Mouse (Mus musculus) heart, adult 2 months (tissue): ENCODE results near the gene Ap2s1. TPM values are rescaled to one million over a fixed set of nuclear protein-coding genes. Genes with fewer than 3 reads are reported as not detected.

Source experiments
- DNase-seq, 2 experiments: peaks; one replicate each; pipeline ENCODE4 v3.0.0; 2021
- H3K27ac ChIP-seq: fragments of 200-600 bp; 2 replicates; pipeline ENCODE4 v1.8.1; 2022
- H3K27me3 ChIP-seq: fragments of 200-500 bp; 2 replicates; pipeline ENCODE4 v1.6.1; 2012; ENCODE audit warnings: mild to moderate bottlenecking, low read length, inconsistent platforms, mixed read lengths; ENCODE audit not compliant: control insufficient read depth, insufficient read depth
- H3K36me3 ChIP-seq: fragments of 200-500 bp; 2 replicates; pipeline ENCODE4 v1.6.1; 2012; ENCODE audit warnings: low read length, inconsistent platforms; ENCODE audit not compliant: control insufficient read depth, insufficient read depth
- H3K4me1 ChIP-seq: fragments of 200-500 bp; 2 replicates; pipeline ENCODE4 v1.6.1; 2011; ENCODE audit warnings: low read length; ENCODE audit not compliant: control insufficient read depth, insufficient read depth
- H3K4me3 ChIP-seq: fragments of 200-600 bp; 2 replicates; pipeline ENCODE4 v1.8.1; 2022
- H3K79me2 ChIP-seq: fragments of 200-500 bp; replicated peaks from 2 replicates; pipeline ENCODE4 v1.6.1; 2012; ENCODE audit warnings: mild to moderate bottlenecking, inconsistent platforms, low read length, moderate library complexity, mixed read lengths; ENCODE audit not compliant: control insufficient read depth, insufficient read depth
- H3K9ac ChIP-seq: fragments of 200-500 bp; 2 replicates; pipeline ENCODE4 v1.6.1; 2012; ENCODE audit warnings: low read depth, mild to moderate bottlenecking, control low read depth, inconsistent platforms, low read length, mixed read lengths
- CTCF ChIP-seq: fragments of 200-600 bp; IDR thresholded peaks from 2 replicates; pipeline ENCODE4 v1.8.1; 2022; ENCODE audit warnings: antibody characterized with exemption, mild to moderate bottlenecking, moderate library complexity
- EP300 ChIP-seq: fragments of 200-500 bp; IDR thresholded peaks from 2 replicates; pipeline ENCODE4 v1.6.1; 2011; ENCODE audit warnings: low read depth, low read length, control low read depth; ENCODE audit not compliant: insufficient read depth
- POLR2A ChIP-seq: fragments of 200-500 bp; IDR thresholded peaks from 2 replicates; pipeline ENCODE4 v1.6.1; 2011; ENCODE audit warnings: mild to moderate bottlenecking, low read depth, low read length, control low read depth; ENCODE audit not compliant: insufficient read depth
- WGBS: fragments of 180-500 bp; shearing (Covaris S2); methylation state at CpG from one replicate; pipeline ENCODE4 v1.1.7; 2018; 5-methylcytosine and 5-hydroxymethylcytosine counted together
- intact Hi-C: fragments of 180-260 bp; cut with DNase I; formaldehyde crosslinking; loops from one replicate; pipeline ENCODE4 v1.15.1; 2025
- polyA plus RNA-seq: library from polyadenylated mRNA; depleted of rRNA; stranded (reverse); fragments of >200 nt; gene quantifications from 2 replicates; pipeline ENCODE4 v1.2.3, GENCODE M21; 2012
- total RNA-seq, 2 experiments: library from RNA; stranded (reverse); gene quantifications; 2 replicates each; pipeline ENCODE4 v1.2.3; 2021

Ap2s1 gene
- total and polyA plus RNA-seq, 3 experiments = 69.7 to 123 (median 75.3) TPM

GRCm38 (mm10) chr7:16758872-16759574 lies 20.8 kb downstream of the Ap2s1 start:
- intact Hi-C loops = no loop called here
- 83% methylated on average over 10 of the region's 11 CpGs for WGBS
- H3K79me2 ChIP-seq = no peaks in the 10 kb centered on the region
- no peak for DNase-seq
- no peak overlapping the region for H3K27ac ChIP-seq
- H3K4me3 ChIP-seq = no peak overlapping the region
- TF ChIP-seq CTCF (no peak), POLR2A (no peak), EP300 (no peak)
- H3K9ac ChIP-seq = no peak overlapping the region
- H3K27me3 ChIP-seq = no peaks in the 10 kb centered on the region
- peaks cover 19% of the 10 kb centered on the region for H3K4me1 ChIP-seq
- no peaks in the 10 kb centered on the region; the same call in 1 of the 2 replicates for H3K36me3 ChIP-seq

GRCm38 (mm10) chr7:16760292-16760691 lies 22.1 kb downstream of the Ap2s1 start:
- DNase-seq = peak; percentile 67 to 77
- peak; percentile 88 for TF ChIP-seq EP300
- no peak for TF ChIP-seq CTCF
- TF ChIP-seq POLR2A = peak; percentile 53; the same call in 1 of the 2 replicates
- Histone ChIP-seq H3K79me2 (no peaks in the 10 kb centered on the region; the same call in 1 of the 2 replicates), H3K27me3 (no peaks in the 10 kb centered on the region), H3K4me3 (no peak overlapping the region), H3K27ac (peak overlapping the region; percentile 77), H3K36me3 (no peaks in the 10 kb centered on the region; the same call in 1 of the 2 replicates), H3K4me1 (peaks cover 16% of the 10 kb centered on the region), H3K9ac (no peak overlapping the region)
- intact Hi-C loops = no loop called here
- WGBS = 20% methylated on average over 8 of the region's 8 CpGs

- Histone ChIP-seq H3K27ac (peak overlapping the region; percentile 77), H3K4me1 (peaks cover 12% of the 10 kb centered on the region), H3K36me3 (no peaks in the 10 kb centered on the region; the same call in 1 of the 2 replicates), H3K9ac (peak overlapping the region; percentile 4; the same call in 1 of the 2 replicates), H3K4me3 (no peak overlapping the region), H3K27me3 (no peaks in the 10 kb centered on the region), H3K79me2 (no peaks in the 10 kb centered on the region; the same call in 1 of the 2 replicates)
- 26% methylated on average over 10 of the region's 10 CpGs for WGBS
- intact Hi-C loops = loop anchor here (1.0 kb wide), 1 partner anchor 20 kb away; the partner anchor contains the start of gene Slc1a5
- DNase-seq = peak; percentile 75 to 86
- TF ChIP-seq CTCF (no peak), EP300 (0 out of 2 replicates have a peak, but pooled peaks have one; percentile 70), POLR2A (peak; percentile 24; the same call in 1 of the 2 replicates)
Measured at GRCm38 (mm10) chr7:16761005-16761481, 22.8 kb downstream of the Ap2s1 start.

- Histone ChIP-seq H3K27ac (peak overlapping the region; percentile 80), H3K4me3 (no peak overlapping the region), H3K9ac (no peak overlapping the region), H3K36me3 (no peaks in the 10 kb centered on the region), H3K27me3 (no peaks in the 10 kb centered on the region), H3K4me1 (peaks cover 12% of the 10 kb centered on the region), H3K79me2 (no peaks in the 10 kb centered on the region; the same call in 1 of the 2 replicates)
- 56% methylated on average over 5 of the region's 5 CpGs for WGBS
- peak; percentile 35 to 47 for DNase-seq
- TF ChIP-seq EP300 = no peak
- no peak for TF ChIP-seq POLR2A
- no peak for TF ChIP-seq CTCF
- intact Hi-C loops = loop anchor here (1.0 kb wide), 1 partner anchor 20 kb away; the partner anchor contains the start of gene Slc1a5
Measured at GRCm38 (mm10) chr7:16761630-16762029, 23.4 kb downstream of the Ap2s1 start.

- Histone ChIP-seq H3K4me1 (peaks cover 12% of the 10 kb centered on the region), H3K9ac (no peak overlapping the region), H3K36me3 (no peaks in the 10 kb centered on the region), H3K27ac (peak overlapping the region; percentile 48), H3K79me2 (no peaks in the 10 kb centered on the region; the same call in 1 of the 2 replicates), H3K27me3 (no peaks in the 10 kb centered on the region), H3K4me3 (no peak overlapping the region)
- TF ChIP-seq EP300 (no peak), CTCF (no peak), POLR2A (no peak)
- WGBS = 71% methylated on average over 7 of the region's 7 CpGs
- peak; percentile 56 to 60 for DNase-seq
- intact Hi-C loops = no loop called here
Measured at GRCm38 (mm10) chr7:16763463-16764218, 25.4 kb downstream of the Ap2s1 start.
